Mouse (Mus musculus) heart, postnatal 10 days (tissue): ENCODE measurements at regions not wholly inside any gene's neighbourhood (a gene's known extent, or its start where the extent isn't known, plus 50 kb on each side); places are given as distances from the start of the nearest gene placed in this dataset.

Source experiments
- DNase-seq, 2 experiments: peaks; one replicate each; pipeline ENCODE4 v3.0.0; 2021
- intact Hi-C: fragments of 180-260 bp; cut with DNase I; formaldehyde crosslinking; loops from one replicate; pipeline ENCODE4 v1.15.1; 2025

DNA sequence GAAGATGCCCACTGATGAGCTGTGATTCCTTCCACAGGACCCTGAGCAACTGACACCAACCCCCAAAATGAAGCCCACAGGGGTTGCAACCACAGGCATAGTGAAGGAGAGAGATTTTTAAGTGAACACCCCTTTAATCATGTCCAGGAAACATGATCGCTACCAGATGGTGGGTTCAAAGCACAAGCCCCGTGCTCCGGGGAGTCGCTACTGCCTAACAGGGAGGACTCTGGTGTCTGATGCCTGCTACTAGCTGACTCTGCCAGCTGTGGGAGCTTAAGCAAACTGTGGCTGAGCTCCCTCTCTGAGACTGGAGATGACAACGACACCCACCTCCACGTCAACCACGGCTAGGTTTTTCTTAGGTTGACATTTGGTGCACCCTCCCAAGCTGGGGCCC, 159.7 kb upstream of the Six2 start:
- no peak for DNase-seq
- intact Hi-C loops: no loop called here

DNA sequence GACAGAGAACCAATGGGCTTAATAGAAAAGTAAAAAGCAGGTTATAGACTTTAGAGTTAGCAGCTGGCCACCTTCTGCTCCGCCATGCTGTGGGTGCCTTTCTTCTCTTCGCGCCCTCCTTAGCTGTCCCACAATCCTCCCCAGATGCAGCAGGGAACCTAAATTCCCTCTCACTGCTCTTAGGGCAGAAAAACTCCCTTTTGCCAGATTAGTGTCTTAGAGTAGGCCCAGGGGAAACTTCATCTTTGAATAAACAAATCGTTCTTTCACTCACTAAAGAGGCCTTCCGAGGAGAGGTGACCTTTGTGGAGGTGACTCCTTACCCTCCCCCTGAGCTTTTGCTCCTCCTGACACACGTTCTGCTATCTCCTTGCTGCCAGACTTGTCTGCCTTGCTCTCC, 157.0 kb upstream of the Six2 start:
- intact Hi-C loops: no loop called here
- no peak for DNase-seq

DNA sequence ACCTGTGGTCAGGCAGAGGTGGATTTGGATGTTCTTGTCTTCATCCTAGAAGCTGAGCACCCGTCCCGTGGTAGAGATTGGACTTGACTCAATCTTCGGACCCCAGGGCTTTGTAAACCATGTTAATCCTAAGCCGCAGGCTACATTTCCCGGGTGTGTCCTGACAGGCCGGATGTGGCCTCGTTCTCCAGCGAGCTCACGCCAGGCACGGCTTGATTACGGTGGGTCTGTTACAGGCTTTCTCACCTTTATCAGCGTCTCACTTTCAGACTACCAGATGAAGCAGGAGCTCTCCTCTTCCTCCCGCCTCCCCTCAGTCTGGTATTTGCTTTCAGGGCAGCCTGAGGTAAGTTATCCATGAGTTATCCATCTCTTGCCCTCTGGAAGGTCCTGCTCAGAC, 156.4 kb upstream of the Six2 start:
- intact Hi-C loops: no loop called here
- DNase-seq: no peak

DNA sequence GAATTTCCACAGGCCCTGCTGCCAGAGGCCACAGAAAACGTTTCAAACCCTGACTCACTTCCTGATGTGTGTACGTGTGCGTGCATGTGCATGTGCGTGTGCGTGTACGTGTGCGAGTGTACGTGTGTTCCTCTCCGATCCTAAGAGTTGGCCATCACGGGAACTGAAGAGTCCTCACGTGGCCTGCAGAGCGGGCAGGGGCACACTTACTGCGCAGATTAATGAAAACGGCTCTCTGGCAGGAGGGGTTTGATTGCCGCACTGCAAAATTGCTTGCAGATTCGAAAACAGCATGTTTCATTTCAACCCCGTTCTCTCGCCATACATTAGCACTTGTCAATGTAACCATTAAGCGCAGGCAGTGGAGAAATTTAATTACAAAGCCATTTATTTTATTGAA, 135.0 kb upstream of the Six2 start:
- DNase-seq: no peak
- intact Hi-C loops: no loop called here

DNA sequence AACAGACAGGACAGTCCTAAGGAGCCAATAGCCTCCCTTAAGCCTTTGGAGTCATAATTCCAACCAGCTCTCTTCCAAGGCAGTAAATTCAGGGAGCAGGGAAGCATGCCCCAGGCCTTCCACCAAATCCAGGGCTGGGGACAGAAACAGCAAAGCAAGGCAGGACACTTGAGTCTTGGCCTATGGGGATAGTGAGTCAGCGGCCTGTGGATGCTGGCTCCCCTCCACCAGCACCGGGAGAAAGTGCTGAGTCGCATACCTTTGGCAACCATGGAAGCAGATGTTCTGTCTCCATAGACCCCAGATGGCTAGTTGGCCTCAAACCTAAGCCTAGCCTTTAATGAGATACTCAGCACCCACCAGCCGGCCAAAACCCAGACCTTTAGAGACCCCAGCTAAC, 133.8 kb upstream of the Six2 start:
- intact Hi-C loops: no loop called here
- DNase-seq: peak; percentile 21 to 24

DNA sequence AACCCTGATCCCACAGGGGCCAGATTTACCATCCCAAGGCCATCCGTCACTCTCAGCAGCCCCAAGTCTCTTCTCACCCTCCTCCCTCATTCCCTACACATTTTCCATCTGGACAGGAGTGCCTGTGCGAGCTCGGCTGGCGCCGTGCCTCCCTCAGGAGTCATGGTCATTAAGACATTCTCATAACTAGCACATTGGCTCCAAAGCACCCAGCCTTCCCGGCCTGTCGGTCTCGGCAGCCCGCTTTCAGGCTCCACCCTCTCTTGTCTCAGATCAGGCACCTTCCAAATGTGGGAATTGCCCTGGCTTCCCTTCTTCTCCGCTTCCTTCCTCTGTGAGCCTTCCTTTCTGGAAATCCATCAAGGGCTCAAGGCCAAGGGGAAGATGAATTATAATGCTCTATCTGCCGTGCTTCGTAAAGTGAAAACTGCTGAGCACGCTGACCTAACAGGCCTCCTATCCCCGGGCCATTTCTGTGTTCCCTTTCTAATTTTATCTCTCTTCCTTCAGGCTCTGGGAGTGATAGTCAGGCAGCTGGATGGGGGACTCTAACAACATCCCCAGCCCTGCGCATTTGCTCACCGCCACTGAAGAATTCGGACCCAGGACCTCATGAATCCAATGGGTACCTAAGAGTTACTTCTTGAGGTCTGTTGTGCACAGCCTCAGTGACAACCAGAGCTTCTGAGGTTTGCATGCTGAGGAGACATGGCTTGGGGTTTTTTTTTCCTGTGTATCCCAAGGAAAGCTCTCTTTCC, 130.2 kb upstream of the Six2 start:
- intact Hi-C loops: no loop called here
- DNase-seq: no peak

DNA sequence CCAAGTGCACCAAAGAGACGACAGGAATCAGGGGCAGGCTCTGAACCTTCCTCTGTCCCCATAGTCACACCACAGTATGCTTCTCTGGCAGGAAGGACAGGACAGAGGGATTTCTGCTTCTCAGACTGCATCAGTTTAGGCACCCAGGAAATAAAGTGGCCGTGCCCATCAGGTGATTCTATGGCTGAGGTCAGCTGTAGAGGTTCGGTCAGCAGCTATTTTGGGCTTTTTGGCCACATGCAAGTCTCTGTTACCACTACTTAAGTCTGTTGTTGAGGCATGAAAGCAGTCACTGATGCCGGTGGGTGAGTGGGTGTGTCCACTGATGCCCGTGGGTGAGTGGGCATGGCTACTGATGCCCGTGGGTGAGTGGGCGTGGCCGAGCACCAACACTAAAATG, 128.4 kb upstream of the Six2 start:
- DNase-seq: no peak
- intact Hi-C loops: no loop called here

DNA sequence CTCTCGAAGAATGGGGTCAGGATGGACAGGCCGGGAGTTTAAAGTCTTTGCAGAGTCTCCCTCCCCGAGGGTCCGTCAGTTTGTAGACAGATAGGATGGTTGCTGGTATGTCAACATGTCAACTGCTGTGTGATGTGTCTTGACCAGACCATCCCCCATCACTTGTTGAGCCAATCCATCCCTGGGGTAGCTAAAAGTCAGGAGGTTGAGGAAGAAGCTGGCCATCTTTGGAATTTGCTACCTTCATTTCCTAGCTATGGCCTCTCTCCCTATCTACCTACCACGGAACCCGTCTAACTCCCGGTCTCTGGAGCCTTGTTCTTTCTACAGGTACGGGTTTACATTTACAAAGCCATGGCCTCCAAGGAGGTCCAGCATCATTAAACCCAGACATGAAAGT, 128.0 kb upstream of the Six2 start:
- intact Hi-C loops: no loop called here
- DNase-seq: no peak

DNA sequence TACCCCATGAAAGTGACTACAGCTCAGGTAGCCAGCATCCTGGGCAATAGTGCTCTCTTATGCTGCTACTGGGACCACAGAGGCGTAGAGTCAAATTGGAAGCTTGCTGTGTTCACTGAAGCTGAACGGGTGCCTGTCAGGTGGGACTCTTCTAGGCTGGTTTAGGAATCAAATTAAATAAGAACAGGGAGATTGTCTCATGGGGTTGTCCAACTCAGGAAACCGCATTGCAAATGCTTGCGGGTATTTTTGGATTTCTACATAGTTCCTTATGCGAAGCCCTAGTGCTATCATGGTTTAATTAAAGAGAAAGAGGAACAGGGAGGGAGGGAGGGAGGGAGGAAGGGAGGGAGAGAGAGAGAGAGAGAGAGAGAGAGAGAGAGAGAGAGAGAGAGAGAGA, 120.5 kb upstream of the Six2 start:
- DNase-seq: no peak
- intact Hi-C loops: no loop called here

DNA sequence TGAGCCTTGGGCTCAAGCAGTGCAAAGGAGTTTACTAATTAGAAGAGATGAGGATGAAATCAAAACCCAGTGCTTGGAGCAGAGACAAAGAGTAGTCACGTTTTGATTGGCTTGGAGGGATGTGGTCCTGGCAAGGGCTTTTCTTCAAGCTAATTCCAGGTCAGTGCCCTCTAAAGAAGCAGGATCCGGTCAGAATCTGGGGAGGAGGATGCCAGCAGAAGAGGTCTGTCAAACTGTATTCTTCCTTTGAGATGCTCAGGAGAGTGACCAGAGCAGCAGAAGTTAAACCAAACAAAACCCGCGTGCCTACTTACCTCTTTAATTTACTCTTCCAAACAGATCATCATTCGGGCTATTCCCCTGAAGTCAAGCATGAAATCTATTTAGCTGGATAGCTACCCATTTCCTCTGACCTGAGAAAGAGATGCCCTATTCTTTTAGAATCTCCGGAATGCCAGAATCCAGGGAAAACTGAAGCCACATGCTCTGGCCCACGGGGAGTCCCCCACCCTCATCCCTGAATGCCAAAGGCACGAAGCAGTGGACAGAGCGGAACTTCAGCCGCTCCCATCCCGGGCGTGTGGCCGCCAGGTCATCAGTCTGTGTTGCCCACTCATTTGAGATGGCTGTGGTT, 117.8 kb upstream of the Six2 start:
- intact Hi-C loops: no loop called here
- no peak for DNase-seq

DNA sequence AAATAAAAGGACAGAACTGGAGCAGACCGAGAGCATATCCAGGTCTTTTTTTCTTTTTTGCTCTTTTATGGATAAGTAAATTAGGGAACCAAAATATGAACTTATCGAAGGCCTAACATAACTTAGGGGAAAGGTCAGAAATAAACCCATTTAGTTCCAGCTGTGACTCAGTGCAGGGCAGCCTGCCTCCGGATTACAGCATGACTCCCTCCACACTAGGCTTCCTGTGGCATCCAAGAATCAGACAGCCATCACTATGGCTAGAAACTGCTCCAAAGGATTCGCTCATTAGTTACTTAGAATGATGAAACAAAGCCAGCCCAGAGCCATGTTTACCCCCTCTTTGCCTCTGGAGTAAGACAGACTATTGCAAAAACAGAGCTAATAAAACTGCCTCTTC, 116.6 kb upstream of the Six2 start:
- intact Hi-C loops: loop anchor here (5.0 kb wide), 1 partner anchor 117 kb away; the partner anchor contains the start of gene Six2
- DNase-seq: peak; percentile 20 to 36

DNA sequence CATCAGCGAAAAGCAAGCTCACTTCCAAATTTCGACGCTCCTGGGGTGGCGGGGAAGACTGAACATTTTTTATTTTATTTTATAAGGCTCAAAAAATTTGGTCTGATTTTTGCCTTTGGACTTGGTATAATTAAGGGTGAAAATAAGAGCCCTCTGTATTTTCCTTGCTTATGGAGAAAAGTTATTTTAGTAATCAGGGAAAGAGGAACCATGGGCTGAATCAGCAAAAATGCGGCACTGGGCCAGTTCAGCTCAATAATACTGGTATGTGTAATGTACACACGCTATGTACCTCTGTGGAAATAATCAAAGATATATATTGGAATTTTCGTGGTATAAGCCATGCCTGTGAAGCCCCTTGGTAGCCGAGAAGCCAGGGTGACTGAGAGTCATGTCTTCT, 113.7 kb upstream of the Six2 start:
- no peak for DNase-seq
- intact Hi-C loops: loop anchor here (5.0 kb wide), 1 partner anchor 114 kb away; the partner anchor contains the start of gene Six2

DNA sequence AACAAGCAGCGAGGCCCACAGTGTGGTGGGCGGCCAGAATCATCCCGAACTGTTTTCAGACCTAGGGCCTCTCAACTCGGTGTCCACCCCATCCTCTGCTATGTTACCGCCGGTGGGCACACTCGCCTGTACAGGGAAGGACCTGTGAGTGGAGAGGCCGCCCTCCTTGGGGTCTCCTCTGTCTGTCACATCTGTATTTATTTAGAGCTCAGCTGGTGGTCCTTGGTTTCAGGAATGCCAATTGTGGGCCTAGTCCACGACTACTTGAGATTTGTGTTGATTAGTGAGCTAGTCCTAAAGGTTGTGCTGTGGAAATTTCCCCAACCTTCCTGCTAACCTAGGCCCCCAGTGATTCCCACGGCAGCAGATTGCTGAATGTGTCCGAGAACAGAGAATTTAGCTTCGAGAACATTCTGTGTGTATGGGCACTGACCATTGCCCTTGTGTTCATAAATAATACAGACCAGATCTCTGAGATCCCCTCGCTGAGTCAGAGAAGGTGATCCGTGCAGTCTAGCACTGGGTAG, 113.1 kb upstream of the Six2 start:
- intact Hi-C loops: loop anchor here (5.0 kb wide), 1 partner anchor 114 kb away; the partner anchor contains the start of gene Six2
- DNase-seq: no peak

DNA sequence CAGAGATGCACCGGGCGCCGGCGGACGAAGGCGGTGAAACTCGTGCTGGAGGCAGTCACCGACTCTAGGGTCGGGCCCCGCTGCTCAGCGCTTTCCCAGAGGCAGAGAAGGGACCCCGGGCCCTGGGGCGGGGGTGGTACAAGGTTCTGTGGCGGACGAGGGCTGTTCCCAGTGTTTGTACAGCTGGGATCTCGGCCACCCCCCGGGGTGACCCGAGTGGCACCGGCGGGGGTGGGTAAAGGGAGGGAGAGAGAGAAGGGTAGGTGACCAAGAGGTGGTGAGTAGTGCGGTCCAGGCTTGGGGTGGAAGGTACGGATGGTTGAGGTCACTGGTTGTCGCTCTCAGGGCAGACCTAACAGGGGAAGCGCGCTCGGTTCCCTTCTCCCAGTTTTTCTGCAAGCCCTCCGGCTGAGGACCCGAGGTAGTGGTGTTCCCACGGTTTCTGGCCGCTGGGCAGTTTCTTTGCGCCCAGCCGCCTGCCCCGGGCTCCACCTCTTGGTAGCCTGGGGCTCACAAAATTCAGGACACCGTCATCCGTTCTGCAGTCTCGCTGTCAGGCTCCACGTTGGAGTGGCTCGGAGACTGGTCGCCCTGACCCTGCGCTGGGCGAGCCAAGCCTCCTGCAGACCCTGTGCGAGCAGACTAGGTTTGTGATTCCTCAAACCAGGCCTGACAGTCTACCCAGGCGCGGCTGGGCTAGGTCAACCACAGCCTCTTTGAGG, 112.4 kb upstream of the Six2 start:
- intact Hi-C loops: loop anchor here (5.0 kb wide), 1 partner anchor 113 kb away; the partner anchor contains the start of gene Six2

DNA sequence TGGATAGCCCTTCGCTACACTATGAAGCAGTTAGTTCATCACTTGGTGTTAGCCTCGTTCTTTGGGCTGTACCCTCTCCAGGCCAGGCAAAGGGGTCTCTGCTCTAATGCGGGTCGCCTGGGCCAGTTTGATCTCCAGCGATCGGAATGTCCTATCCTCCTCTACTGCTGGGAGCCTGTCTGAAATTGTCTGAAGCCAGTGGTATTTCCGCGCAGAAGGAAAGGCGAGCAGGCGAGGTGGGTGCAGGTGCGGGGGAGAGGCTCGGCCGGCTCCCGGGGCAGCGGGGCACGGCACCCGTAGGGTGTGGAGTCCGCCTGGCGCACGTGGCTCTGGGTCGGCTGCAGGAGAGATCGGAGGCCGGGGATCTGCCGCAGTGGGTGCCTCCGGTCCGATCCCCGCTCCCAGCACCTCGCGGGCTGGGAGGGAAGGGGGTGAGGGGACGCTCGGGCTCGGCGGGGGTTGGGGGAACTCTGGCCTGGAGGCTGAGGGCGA, 111.8 kb upstream of the Six2 start:
- intact Hi-C loops: loop anchor here (5.0 kb wide), 1 partner anchor 113 kb away; the partner anchor contains the start of gene Six2
- peak in 1 of 2 experiments; percentile 18 for DNase-seq

More for the DNA sequence above, 112.4 kb upstream of the Six2 start:
- no peak for DNase-seq

DNA sequence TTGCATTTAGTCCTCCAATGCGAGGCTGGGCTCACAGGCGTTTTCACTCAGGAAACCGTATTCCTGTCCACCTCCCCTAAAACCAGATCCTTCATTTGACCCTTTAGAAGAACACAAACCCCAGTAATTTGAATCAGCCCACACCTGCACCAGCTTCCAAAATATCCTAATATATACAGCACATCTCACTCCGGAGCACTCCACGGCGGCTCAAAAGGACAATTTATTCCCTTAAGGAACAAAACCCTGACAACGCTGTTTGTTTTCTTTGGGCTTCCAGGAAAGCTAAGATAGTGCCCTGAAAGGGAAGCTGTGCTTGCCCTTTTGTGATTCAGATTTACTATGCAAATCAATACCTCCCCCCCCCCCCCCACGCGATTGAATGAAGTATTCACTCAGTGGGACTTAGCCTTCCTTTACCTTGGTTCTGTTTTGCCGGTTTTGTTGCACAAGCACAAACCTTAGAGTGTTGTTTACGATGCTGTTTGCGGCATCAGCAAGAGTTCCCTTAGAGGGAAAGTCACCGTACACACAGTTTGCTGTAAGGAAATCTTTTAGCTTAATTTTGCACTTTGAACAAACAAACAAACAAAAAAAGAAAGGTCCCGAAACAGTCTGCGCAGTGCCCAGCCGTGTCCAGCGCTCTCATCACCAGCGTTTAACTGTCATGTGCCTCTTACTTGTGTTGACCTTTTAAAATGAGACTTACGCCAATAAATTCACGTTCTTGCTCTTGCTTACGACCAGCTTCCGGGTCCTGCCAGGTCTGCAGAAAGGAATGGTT, 111.2 kb upstream of the Six2 start:
- intact Hi-C loops: no loop called here
- DNase-seq: peak in 1 of 2 experiments; percentile 8

DNA sequence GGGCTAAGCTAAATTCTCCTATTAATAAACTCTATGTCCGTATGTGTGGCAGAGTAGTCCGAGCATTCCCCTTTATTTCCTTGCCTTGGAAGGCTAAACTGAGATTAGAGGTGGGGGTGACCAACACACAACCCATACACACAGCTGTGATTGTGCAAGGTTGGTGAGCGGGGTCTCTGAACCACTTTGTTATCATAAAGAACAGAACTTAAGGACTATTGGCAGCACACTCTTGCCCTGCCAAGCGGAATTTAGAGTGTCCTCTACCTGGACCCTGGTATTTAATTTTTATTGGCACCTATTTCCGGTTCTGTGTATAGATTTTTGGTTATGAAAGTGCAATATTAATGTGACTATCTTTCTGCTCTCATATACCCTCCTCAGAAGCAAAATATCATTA, 109.7 kb upstream of the Six2 start:
- no peak for DNase-seq
- intact Hi-C loops: no loop called here

DNA sequence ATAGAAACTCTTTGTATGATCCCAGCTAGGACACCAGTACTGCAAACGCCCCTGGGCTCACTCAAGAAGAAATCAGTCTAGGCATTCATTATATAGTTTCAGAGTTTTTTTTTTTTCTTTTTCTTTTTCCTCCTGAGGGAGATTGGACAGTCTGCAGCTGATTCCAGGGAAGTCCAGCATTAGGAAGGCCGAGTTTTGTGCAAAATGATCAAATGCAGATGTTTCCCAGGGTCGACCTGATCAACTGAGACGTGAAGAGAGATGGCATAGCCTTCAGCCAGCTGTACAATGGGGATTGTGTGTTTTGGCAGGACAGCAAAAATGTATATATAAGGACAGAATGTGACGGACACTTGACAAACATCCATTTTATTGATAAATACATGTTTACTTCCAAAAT, 107.7 kb upstream of the Six2 start:
- intact Hi-C loops: no loop called here
- DNase-seq: no peak

DNA sequence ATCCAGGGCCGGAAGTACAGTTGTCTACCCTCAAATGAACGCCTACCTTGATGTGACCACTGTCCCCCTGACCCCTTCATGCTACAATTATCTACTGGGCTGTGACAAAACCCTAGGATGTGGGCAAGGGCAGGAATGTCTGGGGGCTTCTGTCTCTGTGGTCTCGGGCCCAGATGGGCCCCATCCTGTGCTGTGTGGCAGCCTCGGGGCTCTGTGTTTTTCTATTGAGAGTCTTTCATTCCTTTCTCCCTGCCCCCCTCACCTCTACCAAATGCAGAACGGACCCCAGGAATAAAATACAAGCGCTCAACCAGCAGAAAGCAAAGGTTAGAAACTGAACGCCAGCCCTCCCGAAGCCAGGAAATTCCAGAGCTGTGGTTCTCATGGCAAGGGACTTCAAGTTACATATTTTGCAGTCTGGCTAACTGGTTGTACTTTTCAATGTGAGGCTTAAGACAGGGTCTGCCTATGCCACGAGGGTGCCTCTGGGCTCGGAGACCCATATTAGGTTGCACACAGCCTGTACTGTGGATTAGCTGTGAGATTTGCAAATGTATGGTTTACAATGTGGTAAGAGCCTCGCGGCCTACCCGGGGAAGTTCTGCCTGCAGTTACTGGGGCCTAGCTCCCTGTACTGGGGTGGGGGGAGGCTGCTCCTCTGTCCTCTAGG, 97.7 kb upstream of the Six2 start:
- DNase-seq: no peak

DNA sequence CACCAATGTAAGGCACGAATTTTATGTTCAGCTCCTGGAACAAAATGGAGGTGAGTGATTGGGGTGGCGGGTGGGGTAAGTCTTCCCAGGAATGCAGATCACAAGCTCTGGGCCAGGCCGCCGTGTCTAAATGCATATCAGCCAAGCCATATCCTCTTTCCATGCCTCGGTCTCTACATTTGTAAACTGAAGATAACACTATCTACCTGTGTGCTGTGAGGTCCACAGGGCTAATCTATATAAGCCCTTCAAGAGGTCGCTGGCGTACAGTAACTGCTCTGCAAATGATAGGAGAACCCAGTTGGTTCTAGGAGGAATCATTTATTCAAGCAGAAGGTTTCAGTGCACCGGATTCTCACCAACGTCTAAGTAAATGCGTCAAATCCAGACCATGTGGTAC, 92.4 kb upstream of the Six2 start:
- DNase-seq: no peak
- intact Hi-C loops: no loop called here

More for the DNA sequence above, 97.7 kb upstream of the Six2 start:
- intact Hi-C loops: no loop called here
